Mouse (Mus musculus): ENCODE results near the gene Lrrc29.

DNA sequence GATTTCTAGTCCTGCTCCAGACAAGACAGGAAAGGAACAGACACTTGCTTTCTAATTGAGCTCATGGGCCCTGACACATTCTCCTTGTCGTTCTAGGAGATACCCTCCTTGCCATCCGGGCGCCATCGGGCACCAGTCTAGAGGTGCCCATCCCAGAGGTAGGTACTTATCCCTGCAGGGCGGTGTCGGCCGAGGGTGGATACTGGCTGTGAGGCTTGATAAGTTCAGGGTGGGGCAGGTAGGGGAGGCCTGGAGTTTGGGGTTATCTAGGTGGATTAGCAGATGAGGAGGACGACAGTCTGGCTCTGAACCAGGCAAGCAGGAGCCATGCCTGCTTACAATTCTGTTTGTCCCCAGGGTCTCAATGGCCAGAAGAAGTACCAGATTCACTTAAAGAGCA, 26.1 kb downstream of the Lrrc29 start:
- TF ChIP-seq CTCF (IDR thresholded peaks at IDR 0.05; ENCODE audit: borderline replicate concordance, insufficient read depth, low read length) (no peak), POLR2A (IDR thresholded peaks at IDR 0.05; ENCODE audit: low read depth, low read length) (no peak)

Measured in embryonic fibroblast, embryonic 13.5 days (primary cell).